In the genomic region with DNA sequence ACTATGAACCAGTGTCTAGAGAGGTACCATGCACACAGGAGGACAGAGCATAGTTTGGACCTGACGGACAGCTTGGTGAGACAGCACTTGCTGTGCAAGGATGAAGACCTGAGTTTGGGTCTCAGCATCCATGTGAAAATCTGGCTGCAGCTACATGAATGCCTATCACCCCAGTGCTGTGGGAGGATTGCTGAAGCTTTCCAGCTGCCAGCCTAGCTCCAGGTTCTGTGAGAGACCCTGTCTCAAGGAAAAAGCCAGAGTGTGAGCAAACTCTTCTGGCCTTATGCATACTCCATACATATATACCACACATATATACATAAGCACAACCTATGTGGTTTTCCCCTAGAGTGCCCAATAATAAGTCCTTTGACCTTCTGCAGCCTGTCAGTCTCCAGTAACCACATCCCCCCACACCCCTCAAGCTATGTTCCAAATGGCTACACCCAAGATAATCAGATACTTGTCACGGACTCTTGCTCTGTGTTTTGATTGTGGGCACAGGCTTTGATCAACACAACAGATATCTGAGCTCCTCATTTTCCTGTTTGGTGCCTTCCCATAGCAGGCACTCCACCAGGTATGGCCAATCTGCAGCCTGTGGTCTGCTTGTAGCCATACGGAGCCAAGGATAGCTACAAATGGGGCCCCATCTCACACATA, we compare ENCODE assay signal across 19 mouse cellular contexts.
"Had no signal": no experiment of that assay in that cellular context is flagged by ENCODE, and none has a peak within 500 bp of the region (broad histone marks: within the 10 kb centered on the region; RNA-seq: fewer than 3 reads in every experiment).

No protein-coding gene starts in this region.

- DNase-seq: kidney, adult 18-20 months; layer of hippocampus, postnatal 36 days; lung, adult 18-20 months; lung, postnatal 10 days; lung, postnatal 36 days; retina, postnatal 1 day; right cerebral cortex, postnatal 25 days; spleen, adult 18-20 months; thymus, postnatal 25 days had no signal

- H3K36me3 ChIP-seq: intestine, embryonic 15.5 days; lung, embryonic 15.5 days; midbrain, embryonic 12.5 days; midbrain, embryonic 15.5 days; neural tube, embryonic 12.5 days; neural tube, embryonic 15.5 days; stomach, embryonic 15.5 days had no signal

- H3K4me3 ChIP-seq: intestine, embryonic 15.5 days; left cerebral cortex, adult 2 months; lung, embryonic 15.5 days; midbrain, embryonic 12.5 days; midbrain, embryonic 15.5 days; neural tube, embryonic 12.5 days; neural tube, embryonic 15.5 days; stomach, embryonic 15.5 days had no signal

- H3K4me1 ChIP-seq: lung, embryonic 15.5 days; midbrain, embryonic 12.5 days; midbrain, embryonic 15.5 days; neural tube, embryonic 12.5 days; stomach, embryonic 15.5 days had no signal

- H3K27ac ChIP-seq: intestine, embryonic 15.5 days; left cerebral cortex, adult 2 months; liver, embryonic 14.5 days; lung, embryonic 15.5 days; midbrain, embryonic 12.5 days; midbrain, embryonic 15.5 days; neural tube, embryonic 12.5 days; neural tube, embryonic 15.5 days; stomach, embryonic 15.5 days had no signal

- H3K9ac ChIP-seq: intestine, embryonic 15.5 days; liver, embryonic 14.5 days; lung, embryonic 15.5 days; midbrain, embryonic 12.5 days; midbrain, embryonic 15.5 days; neural tube, embryonic 12.5 days; neural tube, embryonic 15.5 days; stomach, embryonic 15.5 days had no signal

- ATAC-seq: intestine, embryonic 15.5 days; midbrain, embryonic 15.5 days had no signal

- H3K27me3 ChIP-seq: intestine, embryonic 15.5 days; lung, embryonic 15.5 days; midbrain, embryonic 12.5 days; midbrain, embryonic 15.5 days; neural tube, embryonic 12.5 days; neural tube, embryonic 15.5 days; stomach, embryonic 15.5 days had no signal

- H3K4me2 ChIP-seq: intestine, embryonic 15.5 days; liver, embryonic 11.5 days; lung, embryonic 15.5 days; midbrain, embryonic 12.5 days; midbrain, embryonic 15.5 days; neural tube, embryonic 12.5 days; neural tube, embryonic 15.5 days; stomach, embryonic 15.5 days had no signal

- H3K9me3 ChIP-seq: intestine, embryonic 15.5 days; lung, embryonic 15.5 days; midbrain, embryonic 12.5 days; midbrain, embryonic 15.5 days; neural tube, embryonic 12.5 days; neural tube, embryonic 15.5 days; stomach, embryonic 15.5 days had no signal
